Mouse (Mus musculus): ENCODE results near the gene Polrmt.

DNA sequence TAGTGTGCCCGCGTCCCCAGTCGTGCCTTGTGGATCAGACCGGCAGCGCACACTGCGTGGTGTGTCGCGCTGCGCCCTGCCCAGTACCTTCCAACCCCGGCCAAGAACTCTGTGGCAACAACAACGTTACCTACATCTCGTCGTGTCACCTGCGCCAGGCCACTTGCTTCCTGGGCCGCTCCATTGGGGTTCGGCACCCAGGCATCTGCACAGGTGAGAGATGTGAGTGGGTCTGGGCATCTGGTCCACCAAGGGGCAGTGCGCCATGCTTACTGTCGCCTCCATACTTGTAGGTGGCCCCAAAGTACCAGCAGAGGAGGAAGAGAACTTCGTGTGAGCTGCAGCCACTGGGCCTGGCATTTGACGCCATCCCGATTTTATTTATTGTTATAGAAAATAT is 34.8 kb upstream of the Polrmt start:
- no peak for TF ChIP-seq CTCF (IDR thresholded peaks at IDR 0.05; ENCODE audit: borderline replicate concordance, insufficient read depth, low read depth, low read length)
- no peak for TF ChIP-seq POLR2A (IDR thresholded peaks at IDR 0.05; ENCODE audit: borderline replicate concordance, insufficient read depth, low read length)
